Mouse (Mus musculus): ENCODE measurements around the gene Zdhhc21. TPM values are rescaled to one million over a fixed set of nuclear protein-coding genes. Genes with fewer than 3 reads are reported as not detected.

The Zdhhc21 gene
- polyA plus RNA-seq, 1 experiment from 2014 or later: 19.2 TPM

DNA sequence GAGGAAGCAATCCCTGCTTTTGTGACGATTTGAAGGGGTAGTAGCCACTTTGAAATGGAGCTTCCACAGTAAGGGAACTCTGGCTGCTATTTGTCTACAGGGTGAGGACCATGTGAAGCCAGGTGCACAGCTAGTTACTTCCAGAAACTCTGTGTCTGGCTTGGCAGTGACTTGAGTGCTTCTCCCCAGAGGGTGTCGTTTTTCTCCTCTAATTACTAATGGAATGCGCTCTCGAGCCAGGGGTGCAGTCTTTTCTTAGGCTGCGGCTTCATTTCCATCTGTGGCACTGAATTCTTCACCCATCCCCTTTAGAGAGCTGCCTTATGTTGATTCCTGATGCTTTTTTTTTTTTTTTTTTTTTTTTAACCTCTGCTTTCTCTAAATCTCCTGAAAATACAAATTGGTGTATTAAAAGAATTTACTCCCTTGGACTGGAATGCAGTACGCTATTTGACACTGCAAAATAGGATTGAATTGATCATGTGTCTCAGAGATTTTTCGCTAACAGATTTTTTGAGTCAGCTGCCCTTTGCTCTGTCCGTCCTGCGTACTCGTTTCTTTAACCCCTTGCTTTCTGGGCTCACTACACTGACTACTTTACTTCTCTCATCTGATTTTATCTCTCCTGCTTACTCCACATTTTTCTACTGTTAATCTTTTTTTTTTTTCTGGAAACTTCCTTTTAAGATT lies 97.2 kb downstream of the Zdhhc21 start:
- no peaks in the 10 kb centered on the region; the same call in 1 of the 2 replicates for H3K4me1 ChIP-seq (ENCODE audit: control insufficient read depth, insufficient read depth, low read depth, low read length)
- no peak overlapping the region for H3K4me3 ChIP-seq (ENCODE audit: low read length)
- no peak overlapping the region for H3K9ac ChIP-seq (ENCODE audit: low read depth, low read length)
- ATAC-seq: no peak
- no peak overlapping the region for H3K27ac ChIP-seq (ENCODE audit: low read depth, low read length)
- peak overlapping the region; percentile 29 for H3K4me2 ChIP-seq (ENCODE audit: low read length)
- WGBS: 8% methylated on average over 10 of the region's 10 CpGs
- H3K36me3 ChIP-seq (ENCODE audit: control insufficient read depth, insufficient read depth, low read length): no peaks in the 10 kb centered on the region
- no peaks in the 10 kb centered on the region for H3K27me3 ChIP-seq (replicated peaks; ENCODE audit: control insufficient read depth, insufficient read depth, low read length)
- no peaks in the 10 kb centered on the region for H3K9me3 ChIP-seq (ENCODE audit: control insufficient read depth, low read length)

DNA sequence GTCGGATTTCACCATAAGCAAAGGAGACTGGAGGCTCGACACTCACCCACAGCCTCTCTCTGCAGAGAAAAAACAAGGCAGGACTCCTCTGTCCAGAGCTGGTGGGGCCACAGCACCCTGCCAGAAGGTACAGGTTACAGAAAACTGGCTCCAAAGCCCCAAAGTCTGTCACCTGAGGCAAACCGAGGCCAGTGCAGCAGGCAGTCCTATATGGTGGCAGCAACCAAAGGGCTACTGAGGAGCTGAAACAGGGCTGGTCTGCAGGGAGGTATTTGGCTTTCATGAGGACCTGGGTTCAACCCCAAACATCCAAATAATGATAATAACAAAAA lies 103.5 kb downstream of the Zdhhc21 start:
- H3K4me1 ChIP-seq (ENCODE audit: control insufficient read depth, insufficient read depth, low read depth, low read length): no peaks in the 10 kb centered on the region
- H3K4me2 ChIP-seq (ENCODE audit: low read length): no peak overlapping the region
- H3K27me3 ChIP-seq (replicated peaks; ENCODE audit: control insufficient read depth, insufficient read depth, low read length): no peaks in the 10 kb centered on the region
- no peak overlapping the region for H3K27ac ChIP-seq (ENCODE audit: low read depth, low read length)
- no peaks in the 10 kb centered on the region for H3K9me3 ChIP-seq (ENCODE audit: control insufficient read depth, low read length)
- WGBS: 5% methylated on average over 3 of the region's 3 CpGs
- ATAC-seq: 0 out of 2 replicates have a peak, but pooled peaks have one; percentile 20
- H3K36me3 ChIP-seq (ENCODE audit: control insufficient read depth, insufficient read depth, low read length): no peaks in the 10 kb centered on the region
- H3K9ac ChIP-seq (ENCODE audit: low read depth, low read length): no peak overlapping the region
- H3K4me3 ChIP-seq (ENCODE audit: low read length): no peak overlapping the region

DNA sequence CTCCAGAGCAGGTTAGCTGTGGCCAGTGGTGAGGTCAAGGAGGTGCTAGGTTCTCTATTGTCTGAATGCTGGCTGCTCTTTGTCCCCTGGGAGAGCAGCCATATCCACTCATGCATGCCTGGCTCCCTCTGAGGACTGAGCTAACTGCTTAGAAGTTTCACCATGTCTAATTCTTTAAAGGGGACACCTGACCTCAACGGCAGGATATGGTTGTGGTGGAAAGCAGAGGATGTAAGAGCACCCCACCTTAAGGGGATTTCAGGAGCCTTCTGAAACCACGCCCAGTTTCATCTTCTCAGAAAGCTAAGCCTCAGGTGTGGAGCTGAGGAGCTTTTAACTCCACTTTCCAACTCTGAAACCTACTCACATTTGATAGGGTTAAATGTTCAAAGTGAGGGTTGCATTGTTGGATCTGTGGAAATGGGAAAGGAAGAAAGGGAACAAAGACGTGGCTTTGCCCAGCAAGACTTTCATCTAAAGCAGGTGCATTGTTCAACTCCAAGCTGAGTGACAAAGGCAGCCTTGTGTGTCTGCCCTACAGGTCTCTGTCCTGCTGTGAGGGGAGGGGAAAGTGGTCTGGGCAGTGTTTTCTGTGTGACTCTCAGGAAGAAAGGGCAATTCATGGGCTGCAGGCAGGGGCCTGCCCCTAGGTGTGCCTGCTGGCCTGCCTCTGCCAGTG lies 104.0 kb downstream of the Zdhhc21 start:
- Histone ChIP-seq H3K4me2 (ENCODE audit: low read length) (no peak overlapping the region), H3K9me3 (ENCODE audit: control insufficient read depth, low read length) (no peaks in the 10 kb centered on the region), H3K36me3 (ENCODE audit: control insufficient read depth, insufficient read depth, low read length) (no peaks in the 10 kb centered on the region), H3K27me3 (replicated peaks; ENCODE audit: control insufficient read depth, insufficient read depth, low read length) (no peaks in the 10 kb centered on the region), H3K4me3 (ENCODE audit: low read length) (no peak overlapping the region), H3K9ac (ENCODE audit: low read depth, low read length) (no peak overlapping the region), H3K27ac (ENCODE audit: low read depth, low read length) (no peak overlapping the region), H3K4me1 (ENCODE audit: control insufficient read depth, insufficient read depth, low read depth, low read length) (no peaks in the 10 kb centered on the region)
- 0 out of 2 replicates have a peak, but pooled peaks have one; percentile 6 for ATAC-seq
- WGBS: 18% methylated on average over 3 of the region's 3 CpGs

Other genes with a start within 250 kb of the Zdhhc21 start
- gene Nfib, start 154.2 kb downstream of the Zdhhc21 start, polyA plus RNA-seq (2015; fragmentation: Nextera tagmentation; extraction: Ambion mirVana): 67.4 and 75.7 TPM in 2 replicates
- 0.18 TPM in 1 of 2 replicates, not detected in the other for gene Cer1, start 25.2 kb upstream of the Zdhhc21 start, polyA plus RNA-seq (2015; fragmentation: Nextera tagmentation; extraction: Ambion mirVana)
- gene Frem1, start 192.4 kb upstream of the Zdhhc21 start, polyA plus RNA-seq (2015; fragmentation: Nextera tagmentation; extraction: Ambion mirVana): 2.2 TPM in 2 replicates

All from hindbrain, embryonic 16.5 days (tissue).